Mouse (Mus musculus): ENCODE data around the gene Plppr3.

Gene Plppr3

DNA sequence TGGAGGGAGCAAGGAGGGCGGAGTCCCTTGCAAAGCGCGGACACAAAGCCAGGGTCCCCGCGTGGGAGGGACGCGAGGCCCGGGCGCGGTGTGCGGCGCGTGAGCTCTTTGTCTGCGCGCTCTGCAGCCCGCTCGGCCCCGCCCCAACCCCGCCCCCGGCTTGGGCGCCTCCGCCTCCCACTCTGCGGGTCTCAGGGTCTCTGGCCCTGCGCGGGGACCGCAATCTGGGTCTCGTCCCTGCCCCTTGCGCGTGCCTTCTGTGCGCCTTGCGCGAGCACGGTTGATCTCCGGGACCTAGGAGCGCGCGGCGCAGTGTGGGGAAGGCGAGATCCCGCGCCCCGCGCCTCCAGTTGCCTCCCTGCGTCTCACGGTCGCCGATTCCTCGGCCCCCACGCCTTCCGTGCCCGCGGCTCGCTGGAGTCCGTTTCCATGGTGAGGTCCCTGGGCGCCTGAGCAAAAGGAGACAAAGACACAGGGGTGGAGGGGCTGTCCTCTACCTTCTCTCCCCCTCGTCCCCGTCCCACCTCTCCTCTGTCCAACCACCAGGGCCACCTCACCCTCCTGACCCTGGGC is at the start of gene Plppr3, which contains the start of gene Prtn3:
Gene Plppr3, minus strand, starts transcription at position 345 of the 573 bp plus-strand sequence.
Gene Prtn3, plus strand, starts transcription at position 187 of the 573 bp plus-strand sequence.
- DNase-seq = peak; percentile 45

DNA sequence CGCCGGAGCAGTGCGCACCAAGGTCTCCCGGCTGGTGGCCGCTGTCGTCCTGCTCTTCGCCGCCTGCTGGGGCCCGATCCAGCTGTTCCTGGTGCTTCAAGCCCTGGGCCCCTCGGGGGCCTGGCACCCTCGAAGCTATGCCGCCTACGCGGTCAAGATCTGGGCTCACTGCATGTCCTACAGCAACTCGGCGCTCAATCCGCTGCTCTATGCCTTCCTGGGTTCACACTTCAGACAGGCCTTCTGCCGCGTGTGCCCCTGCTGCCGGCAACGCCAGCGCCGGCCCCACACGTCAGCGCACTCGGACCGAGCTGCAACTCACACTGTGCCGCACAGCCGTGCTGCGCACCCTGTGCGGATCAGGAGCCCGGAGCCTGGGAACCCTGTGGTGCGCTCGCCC is 47.1 kb upstream of the Plppr3 start:
- no peak for DNase-seq

DNA sequence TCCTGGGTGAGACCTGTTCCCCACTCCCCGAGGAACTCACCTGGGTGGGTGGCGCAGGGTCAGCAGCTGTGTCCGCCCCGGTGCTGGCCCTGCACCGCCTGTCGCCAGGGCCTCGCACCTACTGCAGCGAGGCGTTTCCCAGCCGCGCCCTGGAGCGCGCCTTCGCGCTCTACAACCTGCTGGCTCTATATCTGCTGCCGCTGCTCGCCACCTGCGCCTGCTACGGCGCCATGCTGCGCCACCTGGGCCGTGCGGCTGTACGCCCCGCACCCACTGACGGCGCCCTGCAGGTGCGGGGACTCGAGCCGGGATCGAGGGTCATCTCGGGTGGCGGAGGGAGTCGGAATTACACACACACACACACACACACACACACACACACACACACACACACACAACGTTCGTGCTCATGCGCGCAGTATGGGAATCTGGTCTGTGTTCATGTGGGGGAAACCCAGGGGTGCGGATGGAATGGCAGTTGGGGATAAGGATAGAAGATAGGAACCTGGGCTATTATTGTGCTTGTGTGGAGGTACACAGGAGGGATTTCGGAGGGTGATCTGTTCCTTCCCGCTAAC is 46.6 kb upstream of the Plppr3 start, which contains the start of gene R3hdm4:
Gene R3hdm4, minus strand, starts transcription at position 251 of the 578 bp plus-strand sequence.
- DNase-seq = no peak

DNA sequence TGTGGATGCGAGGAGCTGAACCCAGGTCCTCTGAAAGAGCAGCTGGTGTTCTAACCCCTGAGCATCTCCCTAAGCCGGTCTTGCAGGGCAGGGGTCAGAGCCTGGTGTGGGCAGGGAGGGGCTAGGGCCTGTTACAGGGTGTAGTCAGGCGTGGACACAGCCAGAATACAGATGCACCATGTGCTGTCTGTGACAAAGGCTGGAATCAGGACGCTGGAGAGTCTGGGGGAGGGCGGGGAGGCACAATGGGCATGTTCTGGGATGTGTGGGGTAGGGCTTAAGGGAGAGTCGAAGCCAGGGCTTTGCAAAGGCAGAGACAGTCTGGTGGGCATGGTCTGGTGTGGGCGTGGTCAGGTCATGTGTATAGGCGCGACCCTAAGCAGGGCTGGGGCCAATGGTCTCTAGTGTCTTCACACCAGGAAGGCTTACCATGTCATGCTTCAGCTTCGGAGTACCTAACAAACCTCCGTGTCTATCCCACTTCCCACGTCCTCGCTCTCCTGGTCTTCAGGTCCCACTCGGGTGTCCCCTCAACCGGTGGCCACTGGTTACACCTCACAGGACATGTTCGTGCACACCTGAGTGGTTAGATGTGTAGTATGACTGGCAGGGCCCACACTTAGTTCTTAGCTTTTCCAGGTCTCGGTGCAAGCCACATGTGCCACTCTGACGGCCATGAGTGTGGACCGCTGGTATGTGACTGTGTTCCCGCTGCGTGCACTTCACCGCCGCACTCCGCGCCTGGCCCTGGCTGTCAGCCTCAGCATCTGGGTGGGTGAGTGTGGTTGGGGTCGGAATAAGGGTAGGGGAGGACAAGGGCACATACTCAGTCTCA is 45.8 kb upstream of the Plppr3 start:
- DNase-seq = no peak

DNA sequence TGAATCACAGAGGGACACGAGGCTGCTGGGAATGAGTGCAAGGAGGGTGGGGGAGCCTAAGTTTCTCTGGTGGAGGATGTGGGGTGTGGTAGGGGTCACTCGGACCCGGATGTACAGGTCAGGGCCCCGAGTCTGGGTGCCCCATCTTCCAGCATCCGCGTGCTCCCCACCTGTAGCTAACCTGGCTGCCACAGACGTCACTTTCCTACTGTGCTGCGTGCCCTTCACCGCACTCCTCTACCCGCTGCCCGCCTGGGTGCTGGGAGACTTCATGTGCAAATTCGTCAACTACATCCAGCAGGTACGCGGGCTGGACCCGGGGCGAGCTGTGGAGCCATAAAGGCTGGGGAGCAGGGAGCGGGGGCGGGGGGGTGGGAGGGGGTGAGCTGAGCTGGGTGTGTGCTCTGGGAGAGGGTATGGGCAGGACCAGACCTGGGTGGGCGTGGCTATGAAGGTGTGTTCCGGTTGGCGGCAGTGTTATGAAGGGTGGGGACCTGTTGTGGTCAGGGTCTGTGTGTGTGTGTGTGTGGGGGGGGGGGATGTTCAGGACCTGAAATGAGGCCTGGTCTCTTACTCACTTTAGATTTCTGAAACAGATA is 44.9 kb upstream of the Plppr3 start:
- no peak for DNase-seq

DNA sequence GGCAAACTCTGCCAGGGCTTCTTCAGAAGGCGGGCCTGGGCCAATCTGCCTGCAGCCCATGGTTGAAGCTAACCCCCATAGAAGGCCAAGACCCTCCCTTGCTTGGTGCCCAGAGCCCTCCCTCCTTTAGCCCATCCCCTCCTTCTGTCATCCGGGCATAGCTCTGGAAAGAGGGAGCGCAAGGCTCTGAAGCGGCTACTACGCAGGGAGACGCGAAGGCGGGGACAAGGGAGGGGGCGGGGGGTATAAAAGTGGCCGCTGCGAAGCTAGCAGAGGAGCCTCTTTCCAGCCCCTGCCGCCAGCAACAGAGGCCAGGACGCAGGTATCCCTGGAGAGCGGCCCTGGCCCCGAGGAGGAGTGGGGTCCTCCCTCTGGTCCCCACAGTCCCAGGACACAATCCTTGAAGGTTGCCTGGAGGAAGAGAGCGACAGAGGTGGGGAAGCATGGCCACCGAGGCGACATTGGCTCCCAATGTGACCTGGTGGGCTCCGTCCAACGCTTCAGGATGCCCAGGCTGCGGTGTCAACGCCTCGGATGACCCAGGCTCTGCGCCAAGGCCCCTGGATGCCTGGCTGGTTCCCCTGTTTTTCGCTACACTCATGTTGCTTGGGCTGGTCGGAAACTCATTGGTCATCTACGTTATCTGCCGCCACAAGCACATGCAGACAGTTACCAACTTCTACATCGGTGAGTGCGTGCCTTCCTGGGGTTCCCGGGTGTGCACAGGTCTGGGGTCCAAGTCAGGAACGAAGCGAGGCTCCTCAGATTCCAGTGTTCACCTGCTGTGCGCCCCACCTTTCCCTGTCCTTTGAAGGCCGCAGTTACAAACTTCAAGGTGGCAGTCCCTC is 44.0 kb upstream of the Plppr3 start:
- no peak for DNase-seq

DNA sequence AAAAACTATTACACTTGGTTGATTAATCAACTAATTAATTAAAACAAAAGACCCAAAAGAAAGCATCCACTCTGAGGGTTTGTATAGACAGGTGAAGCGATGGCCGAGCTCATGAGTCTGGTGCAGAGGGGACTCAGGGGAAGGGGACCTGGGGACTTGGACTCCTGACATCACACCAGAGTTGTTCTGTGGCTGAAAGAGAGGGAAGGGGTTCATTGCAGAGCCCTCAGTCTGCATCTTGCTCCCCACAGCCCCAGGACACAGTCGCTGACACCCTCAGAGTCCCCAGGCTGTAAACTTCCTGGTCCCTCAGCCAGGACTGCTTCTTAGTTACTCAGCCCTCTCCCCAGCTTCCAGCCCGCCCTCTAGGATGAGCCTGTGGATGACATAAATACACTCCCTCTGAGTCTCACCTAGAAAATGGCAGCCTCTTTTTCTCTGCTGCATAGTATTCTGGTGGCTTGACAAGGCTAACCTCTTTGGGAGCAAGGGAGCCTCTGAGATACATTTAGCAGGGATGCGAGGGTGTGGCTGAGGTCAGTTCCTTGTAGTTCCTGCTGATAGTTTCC is 43.2 kb upstream of the Plppr3 start:
- DNase-seq = no peak

DNA sequence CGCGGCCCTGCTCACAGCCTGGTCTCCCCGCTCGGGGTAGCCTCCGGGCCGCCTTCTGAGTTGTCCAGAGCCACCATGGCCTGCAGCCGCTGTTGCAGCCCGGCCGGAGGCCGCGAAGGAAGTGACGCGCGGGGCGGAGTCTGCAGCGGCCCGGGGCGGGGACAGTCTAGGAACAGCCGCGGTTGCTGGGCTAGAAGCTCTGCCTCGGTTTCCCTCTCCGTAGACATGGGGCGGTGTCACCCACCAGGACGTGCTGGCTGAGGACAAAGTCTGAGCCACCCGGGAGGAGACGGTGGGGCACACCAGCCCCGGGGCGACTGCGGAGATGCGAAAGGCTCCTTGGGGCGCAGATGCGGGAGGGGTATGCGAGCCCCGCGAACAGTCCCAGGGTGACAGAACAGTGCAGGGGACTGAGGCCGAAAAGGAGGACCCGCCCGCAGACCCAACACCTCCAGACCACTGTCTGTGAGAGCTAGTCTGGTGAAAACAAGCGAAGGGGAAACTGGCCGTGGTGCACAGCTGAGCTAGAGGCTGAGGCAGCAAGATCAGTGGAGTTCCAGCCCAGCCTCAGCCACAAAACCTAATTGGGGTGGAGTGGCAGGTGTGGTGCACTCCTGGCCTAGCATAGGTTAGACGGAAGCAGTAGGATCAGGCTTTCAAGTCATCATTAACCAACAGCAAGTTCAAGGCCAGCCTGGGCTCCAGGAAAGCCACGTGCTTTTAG is 42.5 kb upstream of the Plppr3 start, which contains the start of gene Kiss1r:
Gene Kiss1r, plus strand, starts transcription at position 164 of the 724 bp plus-strand sequence.
- peak; percentile 90 for DNase-seq

DNA sequence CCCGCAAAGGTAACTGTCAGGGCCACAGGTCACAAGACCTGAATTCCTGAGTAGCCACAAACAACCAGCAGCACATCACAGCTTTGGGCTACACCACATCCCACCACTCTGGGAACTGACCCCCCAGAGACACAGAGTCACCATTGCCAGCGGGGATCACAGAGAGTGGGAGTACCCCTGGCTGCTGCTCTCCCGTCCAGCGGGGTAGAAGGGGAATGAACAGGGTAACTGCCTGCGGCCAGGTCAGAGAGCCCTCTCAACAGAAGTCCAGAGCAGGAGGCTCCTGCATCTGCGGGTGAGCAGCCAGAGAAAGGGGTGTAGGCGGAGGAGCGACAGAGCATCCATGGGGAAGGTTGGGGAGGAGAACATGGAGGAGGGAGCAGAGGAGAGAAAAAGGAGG is 41.6 kb upstream of the Plppr3 start:
- DNase-seq = no peak

DNA sequence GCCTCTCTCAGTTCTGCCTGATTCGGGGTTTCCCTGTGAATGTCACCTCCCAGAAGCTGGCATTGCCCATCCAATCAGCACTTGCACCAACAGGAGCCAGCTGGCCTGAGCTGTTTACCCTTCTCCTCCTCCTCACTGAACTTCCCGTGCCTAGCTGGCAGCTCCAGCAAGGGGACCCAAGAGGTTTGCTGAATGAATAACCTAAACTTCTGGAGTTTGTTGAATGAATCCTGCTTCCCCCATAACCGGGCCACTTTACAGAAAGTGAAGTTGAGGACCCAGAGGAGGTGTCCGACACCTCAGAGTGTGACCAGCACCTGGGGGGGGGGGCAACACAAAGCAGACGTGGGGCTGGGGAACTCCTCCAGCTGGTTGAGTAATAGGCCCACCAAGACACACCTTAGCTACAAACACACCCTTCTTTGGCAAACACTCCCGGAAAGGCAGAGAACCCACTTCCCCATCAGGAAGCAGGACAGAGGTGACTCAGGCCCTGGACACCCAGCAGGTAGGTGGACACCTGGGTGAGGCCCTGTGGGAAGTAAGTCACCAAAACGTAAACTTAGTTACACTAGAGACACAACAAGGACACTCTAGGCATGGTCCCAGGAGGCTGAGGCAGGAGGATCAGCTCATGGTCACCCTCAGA is 40.6 kb upstream of the Plppr3 start:
- no peak for DNase-seq

DNA sequence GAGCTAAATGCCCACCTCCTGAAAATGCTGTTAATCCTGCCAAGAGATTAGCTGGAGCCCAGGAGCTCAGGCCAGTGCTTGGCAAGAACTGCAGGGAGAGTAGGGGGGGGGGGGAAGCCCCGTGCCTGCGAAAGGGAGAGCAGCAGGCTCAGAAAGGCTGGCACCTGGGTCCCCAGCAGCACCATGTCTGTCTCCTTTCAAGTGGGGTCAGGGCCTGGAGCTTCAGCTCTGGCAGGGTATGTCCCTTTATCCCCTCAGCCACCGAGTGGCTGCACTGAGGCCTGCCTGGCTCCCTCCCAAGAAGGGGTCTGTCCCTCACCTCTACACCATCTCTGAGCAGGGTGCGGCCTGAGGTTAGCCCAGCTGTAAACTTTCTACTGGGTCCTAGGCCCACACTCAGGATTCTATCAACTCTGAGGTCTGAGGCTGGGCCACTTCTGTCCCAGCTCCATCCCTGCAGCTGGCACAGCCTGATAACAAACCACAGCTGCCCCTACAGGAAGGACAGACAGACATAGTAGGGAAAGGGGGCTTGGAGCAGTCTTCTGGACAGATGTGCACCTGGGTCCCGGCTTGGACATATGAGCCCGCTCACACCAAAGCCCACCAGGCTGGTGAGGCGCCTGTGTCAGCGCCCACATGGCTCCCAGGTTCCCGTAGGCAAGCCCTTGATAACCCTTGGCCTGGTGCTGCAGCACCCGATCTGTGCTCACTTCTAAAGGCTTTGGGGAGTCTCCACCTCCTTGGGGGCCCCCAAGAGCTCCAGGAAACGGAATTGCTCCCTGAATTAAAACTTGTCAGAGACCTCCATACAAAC is 39.9 kb upstream of the Plppr3 start:
- no peak for DNase-seq

DNA sequence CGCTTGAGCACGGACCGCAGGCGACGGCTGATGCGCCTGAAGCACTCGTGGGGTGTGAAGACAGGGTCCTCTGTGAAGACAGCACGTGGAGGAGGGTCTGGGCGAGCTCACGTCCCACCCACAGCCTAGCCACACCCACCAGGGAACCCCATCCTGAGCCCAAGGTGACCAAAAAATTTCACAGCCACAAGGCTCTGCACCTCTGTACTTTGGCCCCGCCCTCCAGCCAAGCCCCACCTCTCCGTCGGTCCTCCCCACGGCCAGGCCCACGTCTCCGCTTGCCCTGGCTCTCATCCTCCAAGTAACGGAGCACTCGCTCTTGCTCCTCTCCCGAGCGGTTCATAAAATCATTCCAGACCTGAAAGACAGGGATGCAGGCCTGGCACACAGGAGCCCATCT is 38.0 kb upstream of the Plppr3 start:
- no peak for DNase-seq

DNA sequence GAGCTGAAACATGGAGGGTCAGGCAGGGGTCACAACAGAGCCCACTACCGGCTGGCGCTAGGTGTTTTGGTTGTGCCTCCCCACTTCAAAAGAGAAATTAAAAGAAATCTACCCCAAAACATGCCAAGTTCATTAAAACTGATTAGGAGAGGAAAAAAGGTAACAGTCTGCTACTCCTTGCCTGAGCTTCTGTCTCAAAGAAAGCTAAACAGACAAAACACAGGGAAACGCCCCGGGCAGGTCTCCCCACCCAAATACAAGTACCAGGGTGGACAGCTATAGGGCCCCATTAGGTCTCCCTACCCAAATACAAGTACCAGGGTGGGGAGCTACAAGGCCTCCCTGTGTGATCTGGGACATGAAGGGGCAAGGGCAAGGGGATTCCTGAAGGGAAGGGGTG is 36.1 kb upstream of the Plppr3 start, which contains the start of gene Gm26602:
Gene Gm26602, plus strand, starts transcription at position 301 of the 400 bp plus-strand sequence.
- no peak for DNase-seq

DNA sequence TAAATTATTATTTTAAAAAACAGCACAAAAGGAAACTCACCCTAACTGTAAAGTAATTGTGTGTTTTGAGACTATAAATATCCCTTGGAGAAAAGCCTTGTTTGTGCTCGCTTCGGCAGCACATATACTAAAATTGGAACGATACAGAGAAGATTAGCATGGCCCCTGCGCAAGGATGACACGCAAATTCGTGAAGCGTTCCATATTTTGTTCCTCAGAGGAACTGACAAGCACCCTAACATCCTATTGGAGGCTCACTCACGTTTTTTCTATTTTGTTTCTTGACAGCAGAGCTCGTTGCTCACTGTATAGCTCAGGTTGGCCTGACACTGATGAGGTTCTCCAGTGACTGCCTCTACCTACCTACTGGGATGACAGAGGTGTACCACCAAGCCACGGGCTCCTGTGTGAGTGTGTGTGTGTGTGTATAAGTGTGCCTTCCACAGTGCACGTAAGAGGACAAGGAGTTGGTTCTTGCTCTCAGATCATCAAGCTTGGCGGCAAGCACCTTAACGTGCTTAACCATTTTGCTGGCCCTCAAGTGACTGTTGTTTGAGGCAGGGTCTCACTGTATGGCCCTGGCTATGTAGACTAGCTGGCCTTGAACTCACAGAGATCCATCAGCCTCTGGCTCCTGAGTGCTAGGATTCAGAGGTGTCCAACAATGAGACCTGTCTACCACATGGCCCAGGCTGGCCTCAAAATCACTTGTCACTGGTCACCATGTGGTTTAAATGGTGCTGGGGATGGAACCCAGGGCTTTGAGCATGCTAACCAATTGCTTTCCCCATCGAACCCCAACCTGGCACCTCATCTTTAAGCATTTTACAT is 34.9 kb upstream of the Plppr3 start:
- DNase-seq = peak; percentile 64

DNA sequence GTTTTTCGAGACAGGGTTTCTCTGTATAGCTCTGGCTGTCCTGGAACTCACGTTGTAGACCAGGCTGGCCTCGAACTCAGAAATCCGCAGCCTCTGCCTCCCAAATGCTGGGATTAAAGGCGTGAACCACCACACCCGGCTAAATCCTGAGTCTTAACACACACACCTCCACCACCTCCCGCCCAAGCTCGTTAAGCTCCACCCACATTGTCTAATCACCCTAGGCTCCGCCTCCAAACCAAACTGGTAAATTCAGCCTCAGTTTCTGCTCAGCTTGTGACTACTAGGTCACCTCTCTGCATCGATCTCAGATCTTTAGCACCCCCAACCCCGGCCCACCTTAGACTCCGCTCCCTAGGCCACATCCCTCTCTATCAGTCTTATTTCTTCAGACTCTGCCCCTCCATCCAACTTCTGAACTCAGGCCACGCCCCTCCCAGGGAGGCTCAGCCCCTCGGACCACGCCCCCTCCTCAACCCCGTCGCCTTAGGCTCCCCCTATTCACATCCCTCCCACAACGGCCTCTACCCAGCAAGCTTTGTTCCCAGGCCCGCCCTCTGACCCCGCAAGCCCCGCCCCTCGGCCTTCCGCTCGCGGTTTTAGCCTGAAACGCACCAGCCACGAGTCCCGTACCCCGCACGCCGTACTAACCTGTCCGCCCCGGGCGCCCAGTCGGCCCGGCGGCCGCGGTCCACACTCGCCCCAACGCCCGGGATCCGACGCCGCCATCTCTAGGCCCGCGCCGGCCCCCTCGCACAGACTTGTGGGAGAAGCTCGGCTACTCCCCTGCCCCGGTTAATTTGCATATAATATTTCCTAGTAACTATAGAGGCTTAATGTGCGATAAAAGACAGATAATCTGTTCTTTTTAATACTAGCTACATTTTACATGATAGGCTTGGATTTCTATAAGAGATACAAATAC is 34.0 kb upstream of the Plppr3 start, which contains the start of gene Med16:
Gene Med16, minus strand, starts transcription at position 757 of the 925 bp plus-strand sequence.
- peak; percentile 98 for DNase-seq

DNA sequence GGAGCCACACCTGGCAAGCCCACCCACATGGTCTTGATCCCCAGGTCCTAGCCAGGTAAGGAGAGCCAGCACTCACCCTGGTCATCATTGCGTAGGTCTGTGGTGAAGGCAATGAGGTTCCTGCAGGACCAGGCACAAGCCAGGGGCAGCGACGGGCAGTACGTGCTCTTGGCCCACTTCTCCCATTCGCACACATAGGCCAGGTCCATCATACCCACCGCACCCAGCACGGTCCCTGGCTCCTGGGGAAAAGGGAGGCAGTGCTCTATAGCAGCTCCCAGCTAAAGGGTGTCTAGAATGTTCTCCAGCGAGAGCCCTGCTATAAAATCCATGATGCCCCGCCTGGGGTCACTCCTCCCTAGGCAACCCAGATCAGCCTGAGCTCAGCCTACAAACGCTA is 33.0 kb upstream of the Plppr3 start:
- no peak for DNase-seq

DNA sequence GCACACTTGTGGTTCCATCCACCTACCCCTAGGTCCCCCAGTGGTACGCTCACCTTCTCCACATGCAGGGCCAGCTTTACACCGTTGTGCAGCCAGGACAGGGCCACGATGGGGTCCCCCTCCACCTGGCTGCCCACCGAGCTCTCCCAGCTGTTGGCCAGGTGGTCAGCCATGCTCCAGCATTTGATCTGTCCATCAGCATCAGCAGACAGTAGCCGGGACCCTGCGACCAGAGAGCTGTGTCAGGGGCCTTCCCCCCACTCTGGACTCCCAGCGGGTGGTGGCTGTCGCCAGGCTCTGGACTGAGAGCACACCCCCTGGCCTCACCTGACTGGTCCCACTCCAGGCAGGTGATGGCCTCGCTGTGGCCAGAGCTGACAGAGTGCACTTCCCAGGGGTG is 32.3 kb upstream of the Plppr3 start:
- no peak for DNase-seq

DNA sequence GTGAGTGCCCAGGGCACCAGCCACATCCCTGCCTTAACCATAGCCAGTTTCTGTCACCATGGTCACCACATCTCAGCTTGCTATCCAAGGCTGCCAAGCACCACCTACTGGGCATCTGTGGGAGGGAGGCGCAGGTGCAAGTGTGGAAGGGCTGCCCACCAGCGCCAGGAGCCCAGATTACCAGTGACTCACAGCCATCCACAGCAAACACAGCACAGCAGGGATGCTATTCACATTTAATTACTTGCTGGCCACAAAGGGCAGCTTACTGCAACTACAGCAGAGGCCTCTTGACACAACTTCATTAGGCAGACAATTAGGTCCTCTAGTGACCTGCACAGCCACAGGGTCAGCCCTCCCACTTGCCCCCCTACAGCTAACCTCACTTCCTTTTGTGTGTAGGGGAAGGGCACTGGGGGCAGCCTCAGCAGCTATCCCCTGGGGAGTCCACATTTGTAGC is 26.5 kb upstream of the Plppr3 start:
- DNase-seq = no peak
